Mouse (Mus musculus) heart, embryonic 11.5 days (tissue): ENCODE measurements around the gene Efemp2. TPM values are rescaled to one million over a fixed set of nuclear protein-coding genes. Genes with fewer than 3 reads are reported as not detected.

Source experiments
- ATAC-seq: fragments of 200-750 bp; cut with Nextera tagmentation; replicated peaks from 2 replicates; pipeline ENCODE4 v1.8.0; 2017; ENCODE audit warnings: moderate library complexity; ENCODE audit not compliant: insufficient number of reproducible peaks, low FRiP score, low TSS enrichment
- H3K27ac ChIP-seq: fragments of 300-500 bp; sonication (generic); 2 replicates; pipeline ENCODE4 v1.5.1; 2014; ENCODE audit warnings: mild to moderate bottlenecking, low read depth, low read length
- H3K27me3 ChIP-seq: fragments of 300-500 bp; sonication (generic); 2 replicates; pipeline ENCODE4 v1.6.1; 2014; ENCODE audit warnings: mild to moderate bottlenecking, low read length, mixed read lengths; ENCODE audit not compliant: control insufficient read depth, insufficient read depth
- H3K36me3 ChIP-seq: fragments of 300-500 bp; sonication (generic); 2 replicates; pipeline ENCODE4 v1.6.1; 2014; ENCODE audit warnings: mild to moderate bottlenecking, low read length, moderate library complexity, mixed read lengths; ENCODE audit not compliant: control insufficient read depth, insufficient read depth
- H3K4me1 ChIP-seq: fragments of 300-500 bp; sonication (generic); 2 replicates; pipeline ENCODE4 v1.6.1; 2014; ENCODE audit warnings: low read length; ENCODE audit not compliant: control insufficient read depth, insufficient read depth
- H3K4me2 ChIP-seq: fragments of 300-500 bp; sonication (generic); 2 replicates; pipeline ENCODE4 v1.6.1; 2014; ENCODE audit warnings: mild to moderate bottlenecking, moderate library complexity
- H3K4me3 ChIP-seq: fragments of 300-500 bp; sonication (generic); 2 replicates; pipeline ENCODE4 v1.5.1; 2014; ENCODE audit warnings: low read depth, low read length
- H3K9ac ChIP-seq: fragments of 300-500 bp; sonication (generic); 2 replicates; pipeline ENCODE4 v1.6.1; 2014; ENCODE audit warnings: mild to moderate bottlenecking, low read depth, low read length, moderate library complexity
- H3K9me3 ChIP-seq: fragments of 300-500 bp; sonication (generic); replicated peaks from 2 replicates; pipeline ENCODE4 v1.6.1; 2016; ENCODE audit warnings: low read length; ENCODE audit not compliant: control insufficient read depth
- WGBS: fragments of 180-500 bp; shearing (Covaris S2); extraction: QIAGEN DNeasy Blood & Tissue Kit; methylation state at CpG from one replicate; pipeline ENCODE4 v1.1.7; 2014; ENCODE audit not compliant: insufficient replicate concordance; 5-methylcytosine and 5-hydroxymethylcytosine counted together
- polyA plus RNA-seq: library from polyadenylated mRNA; unstranded; fragments of >200 nt; fragmentation: Nextera tagmentation; extraction: Ambion mirVana; gene quantifications from 2 replicates; pipeline ENCODE4 v1.2.1, GENCODE M21; 2014

Gene Efemp2
- polyA plus RNA-seq, 1 experiment from 2014 or later: 72.2 TPM

- H3K36me3 ChIP-seq: peaks cover 18% of the 10 kb centered on the region
- no peaks in the 10 kb centered on the region for H3K27me3 ChIP-seq
- 93% methylated on average over 8 of the region's 8 CpGs for WGBS
- H3K27ac ChIP-seq: no peak overlapping the region
- H3K4me1 ChIP-seq: peaks cover 24% of the 10 kb centered on the region
- no peak for ATAC-seq
- H3K4me2 ChIP-seq: no peak overlapping the region
- no peak overlapping the region for H3K9ac ChIP-seq
- no peak overlapping the region for H3K4me3 ChIP-seq
- no peaks in the 10 kb centered on the region for H3K9me3 ChIP-seq
Measured at GRCm38 (mm10) chr19:5465037-5465436, 8.7 kb upstream of the Efemp2 start.

- Histone ChIP-seq H3K4me1 (peaks cover 18% of the 10 kb centered on the region), H3K9ac (no peak overlapping the region), H3K36me3 (peaks cover 18% of the 10 kb centered on the region), H3K27ac (no peak overlapping the region), H3K9me3 (no peaks in the 10 kb centered on the region), H3K4me3 (no peak overlapping the region), H3K4me2 (no peak overlapping the region), H3K27me3 (no peaks in the 10 kb centered on the region)
- no peak for ATAC-seq
- 89% methylated on average over 6 of the region's 6 CpGs for WGBS
Measured at GRCm38 (mm10) chr19:5466916-5467500, 6.7 kb upstream of the Efemp2 start.

- no peaks in the 10 kb centered on the region for H3K9me3 ChIP-seq
- no peak within 1 kb of the TSS for H3K4me2 ChIP-seq
- peaks cover 18% of the 10 kb centered on the region for H3K4me1 ChIP-seq
- ATAC-seq: no peak
- peaks cover 18% of the 10 kb centered on the region for H3K36me3 ChIP-seq
- 53% methylated on average over 5 of the region's 5 CpGs for WGBS
- no peak within 1 kb of the TSS for H3K9ac ChIP-seq
- H3K27me3 ChIP-seq: no peaks in the 10 kb centered on the region
- H3K27ac ChIP-seq: no peak within 1 kb of the TSS
- no peak within 1 kb of the TSS for H3K4me3 ChIP-seq
Measured at GRCm38 (mm10) chr19:5468374-5468773, 5.4 kb upstream of the Efemp2 start, which contains the start of gene Ctsw. Gene Ctsw (minus strand): TSS chr19:5468507.

GRCm38 (mm10) chr19:5471846-5472245, 1.9 kb upstream of the Efemp2 start:
- no peaks in the 10 kb centered on the region for H3K9me3 ChIP-seq
- peaks cover 5% of the 10 kb centered on the region; the same call in 1 of the 2 replicates for H3K36me3 ChIP-seq
- no peak overlapping the region for H3K4me3 ChIP-seq
- no peak overlapping the region for H3K9ac ChIP-seq
- no peak overlapping the region for H3K4me2 ChIP-seq
- H3K27me3 ChIP-seq: no peaks in the 10 kb centered on the region
- 47% methylated on average over 5 of the region's 5 CpGs for WGBS
- no peak for ATAC-seq
- H3K27ac ChIP-seq: no peak overlapping the region
- H3K4me1 ChIP-seq: peaks cover 24% of the 10 kb centered on the region

GRCm38 (mm10) chr19:5472857-5473256, 897 bp upstream of the Efemp2 start:
- no peak overlapping the region for H3K4me2 ChIP-seq
- whole genome bisulfite sequencing: 72% methylated on average over 3 of the region's 3 CpGs
- ATAC-seq: no peak
- no peak overlapping the region for H3K9ac ChIP-seq
- H3K4me3 ChIP-seq: no peak overlapping the region
- peaks cover 24% of the 10 kb centered on the region for H3K4me1 ChIP-seq
- H3K36me3 ChIP-seq: peaks cover 6% of the 10 kb centered on the region; the same call in 1 of the 2 replicates
- no peak overlapping the region for H3K27ac ChIP-seq
- no peaks in the 10 kb centered on the region for H3K9me3 ChIP-seq
- H3K27me3 ChIP-seq: no peaks in the 10 kb centered on the region

- Histone ChIP-seq H3K9ac (peak overlapping the region; percentile 82), H3K27ac (peak overlapping the region; percentile 86), H3K4me1 (peaks cover 16% of the 10 kb centered on the region), H3K4me2 (peak overlapping the region; percentile 74), H3K9me3 (no peaks in the 10 kb centered on the region), H3K4me3 (peak overlapping the region; percentile 68), H3K27me3 (no peaks in the 10 kb centered on the region), H3K36me3 (peaks cover 11% of the 10 kb centered on the region)
- WGBS: under 1% methylated on average over 44 of the region's 68 CpGs
- ATAC-seq: peak; percentile 54
Measured at GRCm38 (mm10) chr19:5474281-5475068, 721 bp downstream of the Efemp2 start.

GRCm38 (mm10) chr19:5475069-5475714, 1.4 kb downstream of the Efemp2 start:
- Histone ChIP-seq H3K4me2 (peak overlapping the region; percentile 74), H3K4me3 (peak overlapping the region; percentile 68), H3K9ac (peak overlapping the region; percentile 82), H3K36me3 (peaks cover 12% of the 10 kb centered on the region), H3K27ac (peak overlapping the region; percentile 86), H3K27me3 (no peaks in the 10 kb centered on the region), H3K9me3 (no peaks in the 10 kb centered on the region), H3K4me1 (peaks cover 12% of the 10 kb centered on the region)
- WGBS: 18% methylated on average over 13 of the region's 13 CpGs
- no peak for ATAC-seq

- H3K4me2 ChIP-seq: peak overlapping the region; percentile 3; the same call in 1 of the 2 replicates
- H3K27ac ChIP-seq: no peak overlapping the region
- peaks cover 12% of the 10 kb centered on the region for H3K4me1 ChIP-seq
- no peak for ATAC-seq
- H3K36me3 ChIP-seq: peaks cover 23% of the 10 kb centered on the region
- H3K27me3 ChIP-seq: no peaks in the 10 kb centered on the region
- no peak overlapping the region for H3K4me3 ChIP-seq
- WGBS: 83% methylated on average over 10 of the region's 10 CpGs
- H3K9ac ChIP-seq: no peak overlapping the region
- H3K9me3 ChIP-seq: no peaks in the 10 kb centered on the region
Measured at GRCm38 (mm10) chr19:5477004-5477667, 3.4 kb downstream of the Efemp2 start.
